Mouse (Mus musculus) spleen, adult 2 months (tissue): ENCODE data around the gene Fa2h. TPM values are rescaled to one million over a fixed set of nuclear protein-coding genes. Genes with fewer than 3 reads are reported as not detected.
"Not testable (repeated sequence)": the region's sequence is repeated elsewhere in the genome, so short reads cannot be mapped to it uniquely, and the experiment has no call there.

Experiments
- DNase-seq, 2 experiments: peaks; one replicate each; pipeline versions ENCODE4 v3.0.0 to v3.0.0-alpha.2; 2012 to 2021; ENCODE audit warnings: low spot score in 2 of 2, low read depth in 1 of 2
- H3K27ac ChIP-seq: fragments of 200-500 bp; 2 replicates; pipeline ENCODE4 v1.5.1; 2012; ENCODE audit warnings: low read length, inconsistent platforms; ENCODE audit not compliant: insufficient read depth
- H3K27me3 ChIP-seq: fragments of 200-500 bp; 2 replicates; pipeline ENCODE4 v1.6.1; 2012; ENCODE audit warnings: mild to moderate bottlenecking, moderate library complexity, low read length, inconsistent platforms; ENCODE audit not compliant: control insufficient read depth, insufficient read depth
- H3K36me3 ChIP-seq: fragments of 200-500 bp; 2 replicates; pipeline ENCODE4 v1.6.1; 2012; ENCODE audit warnings: mild to moderate bottlenecking, low read length, inconsistent platforms; ENCODE audit not compliant: control insufficient read depth, insufficient read depth
- H3K4me1 ChIP-seq: fragments of 200-500 bp; 2 replicates; pipeline ENCODE4 v1.6.1; 2011; ENCODE audit warnings: inconsistent platforms; ENCODE audit not compliant: control insufficient read depth, insufficient read depth, insufficient read length
- H3K4me3 ChIP-seq: fragments of 200-500 bp; 2 replicates; pipeline ENCODE4 v1.5.1; 2011; ENCODE audit warnings: mild to moderate bottlenecking, inconsistent platforms; ENCODE audit not compliant: insufficient read depth, insufficient read length; ENCODE audit errors: extremely low read depth
- CTCF ChIP-seq: fragments of 200-500 bp; IDR thresholded peaks from 2 replicates; pipeline ENCODE4 v1.5.1; 2011; ENCODE audit warnings: mild to moderate bottlenecking, inconsistent platforms; ENCODE audit not compliant: insufficient read depth, insufficient read length, insufficient replicate concordance; ENCODE audit errors: extremely low read depth
- POLR2A ChIP-seq: fragments of 200-500 bp; IDR thresholded peaks from 2 replicates; pipeline ENCODE4 v1.6.1; 2011; ENCODE audit warnings: low read depth, low read length, inconsistent platforms
- WGBS: fragments of 180-500 bp; shearing (Covaris S2); methylation state at CpG from one replicate; pipeline ENCODE4 v1.1.7; 2018; 5-methylcytosine and 5-hydroxymethylcytosine counted together
- polyA plus RNA-seq: library from polyadenylated mRNA; depleted of rRNA; stranded (reverse); fragments of >200 nt; gene quantifications from 2 replicates; pipeline ENCODE4 v1.2.3, GENCODE M21; 2012

Fa2h gene
- polyA plus RNA-seq, 1 experiment, result 0.07 TPM

DNA sequence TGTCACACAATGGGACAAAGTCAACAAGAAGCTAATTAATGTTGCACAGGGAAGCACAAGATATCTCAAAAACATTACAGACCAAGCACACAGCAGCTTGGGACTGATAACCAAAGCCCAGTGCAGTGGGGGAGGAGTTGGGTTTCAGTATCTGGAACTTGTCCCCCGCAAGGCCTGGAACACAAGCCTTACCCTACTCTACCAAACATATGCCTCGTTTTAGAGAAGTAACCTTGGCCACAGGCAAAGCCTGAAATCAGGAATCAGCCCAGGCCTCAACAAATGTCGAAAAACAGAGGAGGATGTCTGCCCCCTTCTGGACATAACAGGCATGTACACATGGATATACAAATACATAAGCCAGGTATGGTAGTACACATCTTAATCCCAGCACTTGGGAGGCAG, 80.9 kb downstream of the Fa2h start:
- WGBS, result 66% methylated on average over 3 of the region's 3 CpGs
- Histone ChIP-seq H3K4me1 (no peaks in the 10 kb centered on the region), H3K27me3 (no peaks in the 10 kb centered on the region), H3K27ac (no peak overlapping the region), H3K4me3 (no peak overlapping the region), H3K36me3 (no peaks in the 10 kb centered on the region; the same call in 1 of the 2 replicates)
- DNase-seq, result no peak
- TF ChIP-seq POLR2A, result no peak
- no peak for TF ChIP-seq CTCF

DNA sequence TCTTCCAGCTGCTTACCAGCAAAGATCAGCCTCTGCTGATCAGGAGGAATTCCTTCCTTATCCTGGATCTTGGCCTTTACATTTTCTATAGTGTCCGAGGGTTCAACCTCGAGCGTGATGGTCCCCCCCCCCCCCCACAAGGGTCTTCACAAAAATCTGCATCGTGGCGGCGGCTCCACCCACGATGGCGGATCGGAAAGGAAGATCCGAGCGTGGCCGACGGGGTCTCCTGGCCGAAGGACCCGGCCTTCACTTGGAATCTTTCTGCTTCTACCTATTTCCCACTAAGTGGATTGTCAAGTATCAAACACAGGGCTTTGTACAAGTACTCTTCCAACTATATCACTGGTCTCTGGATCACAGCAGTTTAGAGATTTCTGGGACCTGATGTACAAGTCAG, 83.6 kb downstream of the Fa2h start:
- H3K36me3 ChIP-seq, H3K4me1 ChIP-seq, DNase-seq, H3K27me3 ChIP-seq, H3K4me3 ChIP-seq, H3K27ac ChIP-seq: not testable (repeated sequence)
- 91% methylated on average over 15 of the region's 15 CpGs for WGBS

DNA sequence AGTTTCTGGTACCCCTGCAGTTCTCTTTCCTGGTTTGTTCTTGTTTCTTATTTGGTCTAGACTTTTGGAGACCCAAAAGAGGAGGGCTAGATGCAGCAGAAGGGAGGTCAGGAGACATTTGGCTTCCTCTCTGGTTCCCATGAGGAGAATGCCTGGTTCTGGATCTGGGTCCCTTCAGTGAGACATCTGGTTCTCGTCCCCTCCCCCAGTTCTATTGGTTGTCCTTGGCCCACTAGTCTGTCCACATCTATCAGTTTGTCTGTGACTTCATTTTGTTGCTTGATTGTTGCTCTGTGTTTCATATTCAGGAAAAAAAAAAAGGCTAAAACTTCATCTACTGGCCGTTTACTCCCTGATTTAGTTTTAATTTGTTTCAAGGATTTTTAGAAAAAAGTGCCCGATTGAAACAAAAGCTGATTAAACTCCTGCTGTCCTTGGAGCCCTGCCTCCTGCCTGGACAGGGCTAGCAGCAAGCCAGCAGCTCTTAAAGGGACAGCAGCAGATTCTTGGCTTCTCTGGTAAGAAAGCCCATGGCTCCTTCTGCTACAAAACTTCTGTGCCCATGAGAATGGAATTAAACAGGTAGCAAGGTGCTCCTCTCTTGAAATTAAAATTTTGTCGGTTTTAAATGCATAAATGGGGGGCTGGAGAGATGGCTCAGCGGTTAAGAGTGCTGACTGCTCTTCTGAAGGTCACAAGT, 88.4 kb downstream of the Fa2h start:
- H3K36me3 ChIP-seq, result no peaks in the 10 kb centered on the region
- no peak for TF ChIP-seq POLR2A
- TF ChIP-seq CTCF, result no peak
- no peak overlapping the region for H3K27ac ChIP-seq
- no peaks in the 10 kb centered on the region for H3K27me3 ChIP-seq
- no peak overlapping the region for H3K4me3 ChIP-seq
- H3K4me1 ChIP-seq, result no peaks in the 10 kb centered on the region
- WGBS, result 67% methylated on average over 5 of the region's 5 CpGs
- DNase-seq, result no peak

DNA sequence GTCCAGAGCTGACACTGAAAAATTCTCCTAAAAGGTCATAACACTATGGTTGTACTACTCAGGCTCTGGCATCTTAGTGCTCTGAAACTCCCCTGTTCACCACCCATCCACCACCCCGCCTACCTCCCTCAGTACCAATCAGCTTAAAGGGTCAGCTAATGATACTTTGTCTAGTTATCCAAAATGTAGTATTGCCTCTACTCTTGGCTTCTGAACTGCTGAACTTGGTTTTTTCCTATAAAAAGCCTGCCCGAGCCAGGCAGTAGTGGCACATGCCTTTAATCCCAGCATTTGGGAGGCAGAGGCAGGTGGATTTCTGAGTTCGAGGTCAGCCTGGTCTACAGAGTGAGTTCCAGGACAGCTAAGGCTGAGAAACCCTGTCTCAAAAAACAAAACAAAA, 89.3 kb downstream of the Fa2h start:
- TF ChIP-seq CTCF (no peak), POLR2A (no peak)
- no peak for DNase-seq
- WGBS, result 95% methylated on average over 3 of the region's 3 CpGs
- no peak overlapping the region for H3K27ac ChIP-seq
- no peaks in the 10 kb centered on the region for H3K36me3 ChIP-seq
- no peaks in the 10 kb centered on the region for H3K27me3 ChIP-seq
- no peak overlapping the region for H3K4me3 ChIP-seq
- H3K4me1 ChIP-seq, result no peaks in the 10 kb centered on the region

DNA sequence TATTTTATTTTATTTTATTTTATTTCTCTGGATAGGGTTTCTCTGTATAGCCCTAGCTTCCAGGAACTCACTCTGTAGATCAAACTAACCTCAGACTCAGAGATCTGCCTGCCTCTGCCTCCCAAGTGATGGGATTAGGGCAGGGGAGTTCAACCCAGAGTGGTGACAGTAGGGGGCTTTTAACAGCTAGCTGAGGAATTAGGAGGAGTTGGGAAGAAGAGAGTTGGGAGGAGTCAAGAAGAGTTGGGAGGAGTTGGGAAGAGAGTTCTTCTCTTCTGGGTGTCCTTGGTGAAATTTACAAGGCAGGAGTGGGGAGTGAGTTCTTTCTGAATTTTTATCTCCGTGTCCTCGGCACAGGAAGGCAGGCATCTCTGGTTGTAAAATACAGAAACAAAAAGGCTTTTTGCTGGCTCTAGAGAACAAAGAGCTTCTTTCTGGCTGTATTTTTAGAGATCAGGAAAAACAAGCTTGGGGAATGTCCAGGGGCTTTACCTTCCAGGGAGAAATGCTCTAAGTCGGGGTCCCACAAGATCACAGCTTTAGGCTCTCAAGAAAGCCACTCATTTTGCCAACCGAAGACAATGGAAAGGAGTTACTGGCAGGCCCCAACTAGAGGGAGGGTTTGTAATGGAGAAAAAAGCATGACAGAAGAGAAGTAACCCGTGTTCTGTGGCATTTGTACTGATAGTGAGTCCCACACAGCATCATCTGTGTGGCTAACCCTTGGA, 90.4 kb downstream of the Fa2h start:
- not testable (repeated sequence) for DNase-seq, H3K36me3 ChIP-seq, H3K4me1 ChIP-seq, H3K27ac ChIP-seq, H3K4me3 ChIP-seq, H3K27me3 ChIP-seq
- WGBS, result 94% methylated on average over 5 of the region's 5 CpGs

DNA sequence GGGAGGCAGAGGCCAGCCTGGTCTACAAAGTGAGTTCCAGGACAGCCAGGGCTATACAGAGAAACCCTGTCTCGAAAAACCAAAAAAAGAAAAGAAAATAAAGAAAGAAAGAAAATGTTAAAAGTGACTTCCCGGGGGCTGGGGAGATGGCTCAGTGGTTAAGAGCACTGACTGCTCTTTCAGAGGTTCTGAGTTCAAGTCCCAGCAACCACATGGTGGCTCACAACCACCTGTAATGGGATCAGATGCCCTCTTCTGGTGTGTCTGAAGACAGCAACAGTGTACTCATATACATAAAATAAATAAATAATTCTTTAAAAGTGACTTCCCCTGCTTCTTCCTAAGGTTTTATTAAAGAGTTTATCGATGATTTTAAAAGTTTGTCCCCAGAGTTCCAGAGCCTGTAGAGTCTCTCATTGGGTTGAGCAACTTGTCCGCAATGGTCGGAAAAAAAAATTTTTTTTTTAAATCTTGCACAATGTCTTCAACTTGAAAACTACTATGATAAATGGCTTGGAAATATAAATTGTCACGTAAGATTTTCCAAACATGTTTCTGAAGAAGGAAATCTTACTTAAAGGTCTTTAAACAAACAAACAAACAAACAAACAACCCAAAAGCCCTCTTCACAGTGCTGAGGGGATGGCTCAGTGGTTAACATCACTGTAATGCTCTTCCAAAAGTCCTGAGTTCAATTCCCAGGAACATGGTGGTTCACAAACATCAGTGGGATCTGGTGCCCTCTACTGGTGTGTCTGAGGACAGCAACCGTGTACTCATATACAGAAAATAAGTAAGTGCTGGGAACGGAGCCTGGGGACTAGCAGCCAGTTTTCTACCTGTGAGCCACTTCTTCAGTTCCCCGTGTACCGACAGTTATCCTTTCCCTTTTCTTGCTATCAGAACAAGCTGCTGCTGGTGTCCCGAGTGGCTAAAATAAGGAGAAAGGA, 92.8 kb downstream of the Fa2h start:
- H3K36me3 ChIP-seq, result peaks cover 2% of the 10 kb centered on the region; the same call in 1 of the 2 replicates
- H3K27ac ChIP-seq, result no peak overlapping the region
- H3K4me1 ChIP-seq, result peaks cover 2% of the 10 kb centered on the region; the same call in 1 of the 2 replicates
- no peak for TF ChIP-seq CTCF
- TF ChIP-seq POLR2A, result no peak
- no peaks in the 10 kb centered on the region for H3K27me3 ChIP-seq
- 66% methylated on average over 11 of the region's 11 CpGs for WGBS
- H3K4me3 ChIP-seq, result peak overlapping the region; percentile 35
- peak in 1 of 2 experiments; percentile 4 for DNase-seq
